Mouse (Mus musculus) ES-Bruce4 (cell line): Measurements from ENCODE around the gene Pigl.

Source experiments
- CTCF ChIP-seq: IDR thresholded peaks from one replicate; pipeline ENCODE4 v1.8.1; 2011; ENCODE audit warnings: low read depth, low read length
- EP300 ChIP-seq: IDR thresholded peaks from 2 replicates; pipeline ENCODE4 v1.6.1; 2011; ENCODE audit warnings: low read depth, low read length; ENCODE audit not compliant: insufficient read depth
- POLR2A ChIP-seq: IDR thresholded peaks from one replicate; pipeline ENCODE4 v1.8.1; 2011; ENCODE audit warnings: low read length; ENCODE audit not compliant: insufficient read depth

- no peak for TF ChIP-seq CTCF
- TF ChIP-seq EP300 = no peak
- no peak for TF ChIP-seq POLR2A
Measured at GRCm38 (mm10) chr11:62479581-62479980, 21.3 kb downstream of the Pigl start.
